Mouse (Mus musculus) brain, embryonic 14.5 days (tissue): ENCODE data around the gene Hpse2.

Experiments
- CTCF ChIP-seq: fragments of 200-500 bp; IDR thresholded peaks from 2 replicates; pipeline ENCODE4 v1.5.1; 2012; ENCODE audit warnings: inconsistent platforms, mild to moderate bottlenecking, moderate library complexity, borderline replicate concordance; ENCODE audit not compliant: insufficient read depth, insufficient read length; ENCODE audit errors: extremely low read depth
- POLR2A ChIP-seq: fragments of 200-500 bp; IDR thresholded peaks from 2 replicates; pipeline ENCODE4 v1.6.1; 2012; ENCODE audit warnings: mild to moderate bottlenecking, inconsistent platforms, borderline replicate concordance; ENCODE audit not compliant: poor library complexity, insufficient read depth, insufficient read length, severe bottlenecking; ENCODE audit errors: extremely low read depth

- TF ChIP-seq CTCF (no peak), POLR2A (no peak)
Observed at GRCm38 (mm10) chr19:42903840-42904239, 484.3 kb downstream of the Hpse2 start.
